Mouse (Mus musculus) forebrain, postnatal 0 days (tissue): Measurements from ENCODE around the gene Hck. TPM values are rescaled to one million over a fixed set of nuclear protein-coding genes. Genes with fewer than 3 reads are reported as not detected.
A peak's percentile ranks its signal among the peaks of the same experiment; 100 is the strongest.

Experiments used
- ATAC-seq: fragments of 200-750 bp; cut with Nextera tagmentation; 2 replicates; pipeline ENCODE4 v1.8.0; 2017; ENCODE audit warnings: mild to moderate bottlenecking, moderate library complexity
- DNase-seq: peaks from one replicate; pipeline ENCODE4 v3.0.0-alpha.2; 2015
- H3K27ac ChIP-seq: fragments of 300-500 bp; sonication (generic); 2 replicates; pipeline ENCODE4 v1.5.1; 2014; ENCODE audit warnings: low read depth, mild to moderate bottlenecking, antibody characterized with exemption, low read length, moderate library complexity, mixed read lengths
- H3K27me3 ChIP-seq: fragments of 300-500 bp; sonication (generic); 2 replicates; pipeline ENCODE4 v1.6.1; 2014; ENCODE audit warnings: mild to moderate bottlenecking, low read length, mixed read lengths; ENCODE audit not compliant: insufficient read depth
- H3K36me3 ChIP-seq: fragments of 300-500 bp; sonication (generic); 2 replicates; pipeline ENCODE4 v1.6.1; 2014; ENCODE audit warnings: mild to moderate bottlenecking, moderate library complexity; ENCODE audit not compliant: insufficient read depth
- H3K4me1 ChIP-seq: fragments of 300-500 bp; sonication (generic); 2 replicates; pipeline ENCODE4 v1.6.1; 2014; ENCODE audit warnings: antibody characterized with exemption; ENCODE audit not compliant: insufficient read depth
- H3K4me2 ChIP-seq: fragments of 300-500 bp; sonication (generic); 2 replicates; pipeline ENCODE4 v1.6.1; 2014; ENCODE audit warnings: low read depth, mild to moderate bottlenecking, moderate library complexity
- H3K4me3 ChIP-seq: fragments of 300-500 bp; sonication (generic); 2 replicates; pipeline ENCODE4 v1.5.1; 2014; ENCODE audit warnings: low read depth, low read length, mixed read lengths
- H3K9ac ChIP-seq: fragments of 300-500 bp; sonication (generic); 2 replicates; pipeline ENCODE4 v1.6.1; 2014; ENCODE audit warnings: mild to moderate bottlenecking
- H3K9me3 ChIP-seq: fragments of 300-500 bp; sonication (generic); 2 replicates; pipeline ENCODE4 v1.6.1; 2016; ENCODE audit warnings: low read length
- CTCF ChIP-seq: sonication (generic); IDR thresholded peaks from 2 replicates; pipeline ENCODE4 v1.5.1; 2016; ENCODE audit warnings: antibody characterized with exemption, control low read depth, low read depth
- WGBS: fragments of 180-500 bp; shearing (Covaris S2); extraction: QIAGEN DNeasy Blood & Tissue Kit; methylation state at CpG from one replicate; pipeline ENCODE4 v1.1.7; 2014; 5-methylcytosine and 5-hydroxymethylcytosine counted together
- polyA plus RNA-seq: library from polyadenylated mRNA; unstranded; fragments of >200 nt; fragmentation: Nextera tagmentation; extraction: Ambion mirVana; gene quantifications from 2 replicates; pipeline ENCODE4 v1.2.1, GENCODE M21; 2015
- total RNA-seq: library from RNA; depleted of rRNA; stranded (reverse); fragments of >200 nt; gene quantifications from 2 replicates; pipeline ENCODE4 v1.2.3, GENCODE M21; 2014

Hck gene
- total and polyA plus RNA-seq, 2 experiments from 2014 or later = 3.1 to 3.5 TPM

- peak overlapping the region; percentile 86 for H3K4me2 ChIP-seq
- H3K4me1 ChIP-seq = peaks cover 7% of the 10 kb centered on the region; the same call in 1 of the 2 replicates
- H3K27ac ChIP-seq = peak overlapping the region; percentile 97
- 0 out of 2 replicates have a peak, but pooled peaks cover 4% of the 10 kb centered on the region for H3K36me3 ChIP-seq
- no peaks in the 10 kb centered on the region for H3K27me3 ChIP-seq
- H3K4me3 ChIP-seq = peak overlapping the region; percentile 96
- H3K9ac ChIP-seq = peak overlapping the region; percentile 96
- no peak for DNase-seq
- TF ChIP-seq CTCF = no peak
- H3K9me3 ChIP-seq = no peaks in the 10 kb centered on the region
- peak; percentile 57 for ATAC-seq
- under 1% methylated on average over 16 of the region's 16 CpGs for WGBS
These were observed 53.4 kb downstream of the Hck start for GRCm38 (mm10) chr2:153161684-153162080.

GRCm38 (mm10) chr2:153167136-153167535 lies 58.9 kb downstream of the Hck start:
- Histone ChIP-seq H3K27me3 (no peaks in the 10 kb centered on the region), H3K9ac (no peak overlapping the region), H3K27ac (no peak overlapping the region), H3K9me3 (no peaks in the 10 kb centered on the region), H3K4me1 (peaks cover 5% of the 10 kb centered on the region; the same call in 1 of the 2 replicates), H3K4me3 (no peak overlapping the region), H3K36me3 (0 out of 2 replicates have a peak, but pooled peaks cover 4% of the 10 kb centered on the region), H3K4me2 (no peak overlapping the region)
- ATAC-seq = no peak
- no peak for DNase-seq
- WGBS = 66% methylated on average over 6 of the region's 6 CpGs
- TF ChIP-seq CTCF = no peak

DNA sequence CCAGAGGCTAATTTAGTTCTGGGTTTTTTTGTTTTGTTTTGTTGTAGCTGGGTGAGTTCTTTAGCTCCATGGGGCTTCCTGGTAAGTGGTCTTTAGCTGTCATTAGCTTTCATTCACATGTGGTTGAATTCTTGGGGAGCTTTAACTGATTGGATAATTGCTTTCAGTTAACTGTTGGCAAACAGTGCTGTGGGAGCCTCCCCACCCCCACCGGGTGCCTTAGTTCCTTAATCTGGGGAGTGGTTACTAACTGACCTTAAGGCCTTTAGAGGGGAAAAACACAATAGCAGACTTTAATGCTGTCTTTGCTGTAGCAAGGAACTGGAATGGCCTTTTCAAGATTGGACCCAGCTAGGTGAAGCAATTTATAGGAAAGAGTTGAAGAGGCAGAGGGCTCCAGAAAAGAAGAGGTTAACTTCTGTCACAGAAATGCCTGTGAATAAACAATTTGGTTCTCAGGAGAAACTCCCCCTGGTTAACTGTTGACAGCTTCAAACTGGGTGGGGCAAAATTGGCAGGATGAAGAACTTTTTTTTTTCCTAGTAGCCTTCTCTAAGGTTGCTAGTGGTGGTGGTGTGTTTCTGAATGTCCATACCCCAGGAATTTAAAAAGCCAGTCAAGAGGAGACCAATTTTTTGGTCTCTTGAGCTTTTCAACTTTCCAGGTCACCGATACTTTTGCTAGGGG lies 60.0 kb downstream of the Hck start:
- H3K4me1 ChIP-seq = no peaks in the 10 kb centered on the region
- H3K9ac ChIP-seq = no peak overlapping the region
- no peak for ATAC-seq
- no peak overlapping the region for H3K4me2 ChIP-seq
- DNase-seq = no peak
- no peak overlapping the region for H3K4me3 ChIP-seq
- no peak for TF ChIP-seq CTCF
- H3K36me3 ChIP-seq = 0 out of 2 replicates have a peak, but pooled peaks cover 4% of the 10 kb centered on the region
- no peaks in the 10 kb centered on the region for H3K9me3 ChIP-seq
- no peaks in the 10 kb centered on the region for H3K27me3 ChIP-seq
- no peak overlapping the region for H3K27ac ChIP-seq
- 20% methylated on average over 2 of the region's 2 CpGs for WGBS

GRCm38 (mm10) chr2:153170490-153171224 lies 62.4 kb downstream of the Hck start:
- H3K27me3 ChIP-seq = no peaks in the 10 kb centered on the region
- TF ChIP-seq CTCF = no peak
- H3K9ac ChIP-seq = no peak overlapping the region
- no peak overlapping the region for H3K27ac ChIP-seq
- DNase-seq = no peak
- H3K4me3 ChIP-seq = no peak overlapping the region
- no peaks in the 10 kb centered on the region for H3K9me3 ChIP-seq
- no peak overlapping the region for H3K4me2 ChIP-seq
- 86% methylated on average over 9 of the region's 9 CpGs for WGBS
- no peaks in the 10 kb centered on the region for H3K36me3 ChIP-seq
- no peak for ATAC-seq
- no peaks in the 10 kb centered on the region for H3K4me1 ChIP-seq

- DNase-seq = no peak
- no peak for ATAC-seq
- Histone ChIP-seq H3K36me3 (no peaks in the 10 kb centered on the region), H3K27me3 (no peaks in the 10 kb centered on the region), H3K4me2 (no peak overlapping the region), H3K4me3 (no peak overlapping the region), H3K4me1 (no peaks in the 10 kb centered on the region), H3K9ac (no peak overlapping the region), H3K27ac (no peak overlapping the region), H3K9me3 (no peaks in the 10 kb centered on the region)
- WGBS = 93% methylated on average over 5 of the region's 5 CpGs
- no peak for TF ChIP-seq CTCF
These were observed 63.7 kb downstream of the Hck start for GRCm38 (mm10) chr2:153171966-153172365.

DNA sequence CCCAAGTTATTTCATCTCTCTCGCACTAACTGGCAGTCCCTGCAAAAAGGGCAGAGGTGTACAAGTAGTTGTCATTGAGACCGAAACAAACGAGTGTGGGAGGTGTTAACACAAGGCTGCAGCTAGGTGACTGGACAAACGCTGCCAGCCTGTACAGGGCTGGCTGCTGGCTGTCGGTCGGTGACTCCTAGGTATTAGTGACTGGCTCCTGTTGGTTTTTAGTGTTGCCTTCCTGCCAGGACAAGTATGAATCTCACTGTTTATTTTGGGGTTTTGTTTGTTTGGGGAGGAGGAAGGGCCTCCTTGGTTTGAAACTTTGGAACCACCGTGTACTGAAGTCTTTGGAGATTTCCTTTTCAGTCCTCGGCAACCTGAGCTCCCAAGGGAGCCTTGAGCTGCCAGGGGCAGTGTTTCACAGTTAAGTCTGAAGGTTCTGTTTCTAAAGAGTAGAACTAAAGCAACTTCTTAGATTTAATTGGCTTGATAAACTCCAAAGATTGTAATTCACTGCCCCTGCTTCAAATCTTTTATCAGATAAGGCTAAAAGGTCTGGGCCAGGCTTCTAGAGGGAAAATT lies 67.8 kb downstream of the Hck start:
- Histone ChIP-seq H3K4me2 (no peak overlapping the region), H3K4me3 (no peak overlapping the region), H3K9me3 (no peaks in the 10 kb centered on the region), H3K27ac (no peak overlapping the region), H3K27me3 (no peaks in the 10 kb centered on the region), H3K4me1 (no peaks in the 10 kb centered on the region), H3K9ac (no peak overlapping the region), H3K36me3 (0 out of 2 replicates have a peak, but pooled peaks cover 4% of the 10 kb centered on the region)
- TF ChIP-seq CTCF = no peak
- DNase-seq (no peak), ATAC-seq (no peak)
- 82% methylated on average over 8 of the region's 8 CpGs for WGBS

- H3K4me1 ChIP-seq = no peaks in the 10 kb centered on the region
- no peak overlapping the region for H3K4me2 ChIP-seq
- H3K9me3 ChIP-seq = no peaks in the 10 kb centered on the region
- DNase-seq = no peak
- 96% methylated on average over 3 of the region's 3 CpGs for WGBS
- TF ChIP-seq CTCF = no peak
- H3K36me3 ChIP-seq = peaks cover 9% of the 10 kb centered on the region
- ATAC-seq = no peak
- no peak overlapping the region for H3K27ac ChIP-seq
- no peaks in the 10 kb centered on the region for H3K27me3 ChIP-seq
- no peak overlapping the region for H3K4me3 ChIP-seq
- no peak overlapping the region for H3K9ac ChIP-seq
These were observed 68.9 kb downstream of the Hck start for GRCm38 (mm10) chr2:153177188-153177587.
